Mouse (Mus musculus): ENCODE measurements around the gene Fcho1.

GRCm38 (mm10) chr8:71672168-71672735 lies 53.3 kb downstream of the Fcho1 start:
- TF ChIP-seq CTCF (IDR thresholded peaks at IDR 0.05) (no peak), EP300 (IDR thresholded peaks at IDR 0.05; ENCODE audit: insufficient read depth, low read depth, low read length) (no peak)

Data from heart, adult 2 months (tissue).